Mouse (Mus musculus) brain, embryonic 14.5 days (tissue): ENCODE measurements at regions not wholly inside any gene's neighbourhood (a gene's known extent, or its start where the extent isn't known, plus 50 kb on each side); places are given as distances from the start of the nearest gene placed in this dataset.

Experiments
- DNase-seq: peaks from one replicate; pipeline ENCODE4 v3.0.0-alpha.2; 2011; ENCODE audit warnings: low read depth
- CTCF ChIP-seq: fragments of 200-500 bp; IDR thresholded peaks from 2 replicates; pipeline ENCODE4 v1.5.1; 2012; ENCODE audit warnings: inconsistent platforms, mild to moderate bottlenecking, moderate library complexity, borderline replicate concordance; ENCODE audit not compliant: insufficient read depth, insufficient read length; ENCODE audit errors: extremely low read depth
- POLR2A ChIP-seq: fragments of 200-500 bp; IDR thresholded peaks from 2 replicates; pipeline ENCODE4 v1.6.1; 2012; ENCODE audit warnings: mild to moderate bottlenecking, inconsistent platforms, borderline replicate concordance; ENCODE audit not compliant: poor library complexity, insufficient read depth, insufficient read length, severe bottlenecking; ENCODE audit errors: extremely low read depth

- no peak for TF ChIP-seq POLR2A
- no peak for TF ChIP-seq CTCF
- DNase-seq: no peak
These were observed 882.4 kb downstream of the Kcnma1 start for GRCm38 (mm10) chr14:23131736-23132519.

GRCm38 (mm10) chr14:23115889-23116510 is 898.3 kb downstream of the Kcnma1 start:
- no peak for DNase-seq
- TF ChIP-seq POLR2A (no peak), CTCF (no peak)

GRCm38 (mm10) chr14:23114910-23115309 is 899.4 kb downstream of the Kcnma1 start:
- TF ChIP-seq POLR2A (no peak), CTCF (no peak)
- no peak for DNase-seq

- DNase-seq: no peak
- TF ChIP-seq POLR2A (no peak), CTCF (no peak)
These were observed 899.8 kb downstream of the Kcnma1 start for GRCm38 (mm10) chr14:23114456-23114855.

- TF ChIP-seq CTCF (no peak), POLR2A (no peak)
- no peak for DNase-seq
These were observed 901.9 kb downstream of the Kcnma1 start for GRCm38 (mm10) chr14:23112369-23112768.

- TF ChIP-seq POLR2A: no peak
- no peak for TF ChIP-seq CTCF
- DNase-seq: no peak
These were observed 905.7 kb downstream of the Kcnma1 start for GRCm38 (mm10) chr14:23108590-23108989.

- DNase-seq: no peak
- TF ChIP-seq CTCF (no peak), POLR2A (no peak)
These were observed 906.8 kb downstream of the Kcnma1 start for GRCm38 (mm10) chr14:23107466-23107865.
